Mouse (Mus musculus): ENCODE measurements around the gene Timm50.

- no peak for TF ChIP-seq GATA1 (IDR thresholded peaks at IDR 0.05; ENCODE audit: borderline replicate concordance, low read length)
- no peak for TF ChIP-seq FLI1 (IDR thresholded peaks at IDR 0.05; ENCODE audit: low read length)
Measured at GRCm38 (mm10) chr7:28280630-28281029, 31.2 kb downstream of the Timm50 start.

Data from megakaryocyte, embryonic 14.5 days (primary cell).